Mouse (Mus musculus) liver, embryonic 13.5 days (tissue): Measurements from ENCODE around the gene Adrm1. TPM values are rescaled to one million over a fixed set of nuclear protein-coding genes. Genes with fewer than 3 reads are reported as not detected.

ENCODE experiments used
- ATAC-seq: fragments of 200-750 bp; cut with Nextera tagmentation; 2 replicates; pipeline ENCODE4 v1.8.0; 2017; ENCODE audit warnings: low read depth, mild to moderate bottlenecking, moderate number of reproducible peaks, moderate library complexity
- DNase-seq: peaks from one replicate; pipeline ENCODE4 v3.0.0; 2022
- H3K27ac ChIP-seq: fragments of 300-500 bp; sonication (generic); 2 replicates; pipeline ENCODE4 v1.5.1; 2015; ENCODE audit warnings: moderate library complexity, mild to moderate bottlenecking, inconsistent platforms
- H3K27me3 ChIP-seq: fragments of 300-500 bp; sonication (generic); 2 replicates; pipeline ENCODE4 v1.6.1; 2015; ENCODE audit warnings: mild to moderate bottlenecking, inconsistent platforms
- H3K36me3 ChIP-seq: fragments of 300-500 bp; sonication (generic); 2 replicates; pipeline ENCODE4 v1.6.1; 2015; ENCODE audit warnings: mild to moderate bottlenecking, inconsistent platforms
- H3K4me1 ChIP-seq: fragments of 300-500 bp; sonication (generic); replicated peaks from 2 replicates; pipeline ENCODE4 v1.6.1; 2015; ENCODE audit warnings: inconsistent platforms
- H3K4me2 ChIP-seq: fragments of 300-500 bp; sonication (generic); 2 replicates; pipeline ENCODE4 v1.6.1; 2015; ENCODE audit warnings: inconsistent platforms, mild to moderate bottlenecking, moderate library complexity
- H3K4me3 ChIP-seq: fragments of 300-500 bp; sonication (generic); replicated peaks from 2 replicates; pipeline ENCODE4 v1.5.1; 2015; ENCODE audit warnings: mild to moderate bottlenecking, inconsistent platforms
- H3K9ac ChIP-seq: fragments of 300-500 bp; sonication (generic); 2 replicates; pipeline ENCODE4 v1.6.1; 2015; ENCODE audit warnings: mild to moderate bottlenecking, inconsistent platforms
- H3K9me3 ChIP-seq: fragments of 300-500 bp; sonication (generic); replicated peaks from 2 replicates; pipeline ENCODE4 v1.6.1; 2016; ENCODE audit warnings: inconsistent platforms
- WGBS: fragments of 180-500 bp; shearing (Covaris S2); methylation state at CpG from one replicate; pipeline ENCODE4 v1.1.7; 2015; ENCODE audit not compliant: insufficient replicate concordance; 5-methylcytosine and 5-hydroxymethylcytosine counted together
- polyA plus RNA-seq: library from polyadenylated mRNA; unstranded; fragments of >200 nt; fragmentation: Nextera tagmentation; extraction: Ambion mirVana; gene quantifications from 2 replicates; pipeline ENCODE4 v1.2.1, GENCODE M21; 2015

Adrm1 gene
- 151 and 159 TPM in 2 replicates for polyA plus RNA-seq

- H3K27ac ChIP-seq: peak within 1 kb of the TSS; percentile 91
- 4% methylated on average over 41 of the region's 41 CpGs for WGBS
- no peaks in the 10 kb centered on the region for H3K27me3 ChIP-seq
- H3K4me1 ChIP-seq: peaks cover 31% of the 10 kb centered on the region
- H3K4me3 ChIP-seq: peak within 1 kb of the TSS; percentile 98
- H3K9ac ChIP-seq: peak within 1 kb of the TSS; percentile 98
- peak within 1 kb of the TSS; percentile 96 for H3K4me2 ChIP-seq
- no peaks in the 10 kb centered on the region for H3K9me3 ChIP-seq
- peak; percentile 97 for ATAC-seq
- peak; percentile 94 for DNase-seq
- peaks cover 32% of the 10 kb centered on the region for H3K36me3 ChIP-seq
These were observed at the start of gene Adrm1 for GRCm38 (mm10) chr2:180170806-180171521. Adrm1 (plus strand) TSS chr2:180171485.

DNA sequence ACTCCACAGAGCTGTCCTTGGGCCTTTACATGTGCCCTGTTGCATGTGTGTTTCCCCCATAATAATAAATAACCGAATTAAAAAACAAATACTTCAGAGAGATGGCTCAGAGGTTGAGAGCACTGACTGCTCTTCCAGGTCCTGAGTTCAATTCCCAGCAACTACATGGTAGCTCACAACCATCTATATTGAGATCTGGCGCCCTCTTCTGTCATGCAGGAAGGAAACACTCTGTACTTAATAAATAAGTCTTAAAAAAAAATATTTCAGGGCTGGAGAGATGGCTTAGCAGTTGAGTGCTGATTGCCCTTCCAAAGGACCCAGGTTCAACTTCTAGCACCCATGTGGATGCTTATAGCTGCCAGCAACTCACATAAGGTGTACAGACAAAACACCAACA is 47.1 kb upstream of the Adrm1 start:
- Histone ChIP-seq H3K36me3 (peaks cover 6% of the 10 kb centered on the region; the same call in 1 of the 2 replicates), H3K4me3 (no peak overlapping the region), H3K27ac (no peak overlapping the region), H3K9ac (no peak overlapping the region), H3K27me3 (no peaks in the 10 kb centered on the region), H3K9me3 (no peaks in the 10 kb centered on the region), H3K4me2 (no peak overlapping the region), H3K4me1 (peaks cover 35% of the 10 kb centered on the region)
- ATAC-seq (no peak), DNase-seq (no peak)
- WGBS: 59% methylated on average over 2 of the region's 2 CpGs

DNA sequence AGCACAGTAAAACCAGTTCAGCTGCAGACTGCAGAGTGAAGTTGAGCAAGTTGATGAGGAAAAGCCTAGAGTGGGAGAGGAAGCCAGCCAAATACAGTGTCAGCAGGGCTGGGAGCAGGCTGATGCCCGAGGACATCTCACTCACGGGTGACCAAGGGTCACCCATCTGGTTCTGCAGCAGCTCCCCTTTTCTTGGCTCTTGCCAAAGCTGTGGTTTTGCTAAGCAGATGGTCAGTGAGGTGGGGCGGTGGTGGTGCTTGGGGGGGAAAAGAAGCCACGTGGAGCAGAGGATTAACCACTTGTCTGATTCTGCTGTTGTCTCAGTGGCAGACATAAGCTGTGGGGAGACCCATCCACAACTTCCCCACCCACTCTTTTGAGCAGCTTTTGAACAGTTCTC is 45.1 kb upstream of the Adrm1 start:
- no peak overlapping the region for H3K27ac ChIP-seq

GRCm38 (mm10) chr2:180127675-180128074 is 43.6 kb upstream of the Adrm1 start:
- H3K27me3 ChIP-seq: no peaks in the 10 kb centered on the region
- peaks cover 21% of the 10 kb centered on the region for H3K4me1 ChIP-seq
- H3K4me3 ChIP-seq: no peak overlapping the region
- H3K36me3 ChIP-seq: peaks cover 6% of the 10 kb centered on the region; the same call in 1 of the 2 replicates
- 33% methylated on average over 1 of the region's 1 CpGs for WGBS
- DNase-seq (no peak), ATAC-seq (no peak)
- no peak overlapping the region for H3K4me2 ChIP-seq
- H3K27ac ChIP-seq: no peak overlapping the region
- H3K9ac ChIP-seq: no peak overlapping the region
- no peaks in the 10 kb centered on the region for H3K9me3 ChIP-seq

More for the DNA sequence above, 45.1 kb upstream of the Adrm1 start:
- 20% methylated on average over 4 of the region's 4 CpGs for WGBS
- Histone ChIP-seq H3K36me3 (peaks cover 6% of the 10 kb centered on the region; the same call in 1 of the 2 replicates), H3K4me1 (peaks cover 19% of the 10 kb centered on the region), H3K4me2 (no peak overlapping the region), H3K9me3 (no peaks in the 10 kb centered on the region), H3K9ac (no peak overlapping the region), H3K27me3 (no peaks in the 10 kb centered on the region), H3K4me3 (no peak overlapping the region)
- ATAC-seq: no peak
- no peak for DNase-seq

- Histone ChIP-seq H3K27ac (no peak overlapping the region), H3K36me3 (0 out of 2 replicates have a peak, but pooled peaks cover under 1% of the 10 kb centered on the region), H3K9me3 (no peaks in the 10 kb centered on the region), H3K9ac (no peak overlapping the region), H3K4me1 (peaks cover 26% of the 10 kb centered on the region), H3K4me3 (no peak overlapping the region), H3K27me3 (no peaks in the 10 kb centered on the region), H3K4me2 (no peak overlapping the region)
- ATAC-seq (no peak), DNase-seq (no peak)
- WGBS: 31% methylated on average over 4 of the region's 4 CpGs
These were observed 38.1 kb upstream of the Adrm1 start for GRCm38 (mm10) chr2:180133231-180133630.

DNA sequence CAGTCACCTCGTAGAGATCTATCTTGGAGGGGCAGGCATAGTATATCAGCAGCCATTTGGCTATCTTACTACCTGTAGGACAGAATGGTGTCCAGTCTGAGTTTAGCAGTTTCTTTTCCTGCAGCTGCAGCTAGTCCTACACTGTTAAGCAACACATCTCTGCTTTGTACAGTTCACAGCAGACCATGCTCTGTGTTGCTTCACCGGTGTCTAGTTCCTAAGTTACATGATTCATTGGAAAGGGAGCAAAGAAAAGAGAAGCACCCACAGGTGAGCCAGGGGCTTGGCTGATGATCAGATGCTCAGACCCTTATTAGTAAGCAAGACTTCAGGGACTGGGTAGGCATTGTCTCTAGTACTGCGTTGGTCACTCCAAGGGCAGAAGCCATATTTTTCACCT is 37.4 kb upstream of the Adrm1 start:
- H3K4me3 ChIP-seq: no peak overlapping the region
- peaks cover 8% of the 10 kb centered on the region; the same call in 1 of the 2 replicates for H3K36me3 ChIP-seq
- ATAC-seq (no peak), DNase-seq (no peak)
- WGBS: 67% methylated on average over 3 of the region's 3 CpGs
- no peak overlapping the region for H3K9ac ChIP-seq
- no peak overlapping the region for H3K27ac ChIP-seq
- peaks cover 26% of the 10 kb centered on the region for H3K4me1 ChIP-seq
- no peaks in the 10 kb centered on the region for H3K9me3 ChIP-seq
- no peaks in the 10 kb centered on the region for H3K27me3 ChIP-seq
- no peak overlapping the region for H3K4me2 ChIP-seq

GRCm38 (mm10) chr2:180135414-180135813 is 35.9 kb upstream of the Adrm1 start:
- Histone ChIP-seq H3K36me3 (peaks cover 10% of the 10 kb centered on the region; the same call in 1 of the 2 replicates), H3K9ac (no peak overlapping the region), H3K4me2 (no peak overlapping the region), H3K9me3 (no peaks in the 10 kb centered on the region), H3K4me3 (no peak overlapping the region), H3K4me1 (peaks cover 26% of the 10 kb centered on the region), H3K27me3 (no peaks in the 10 kb centered on the region), H3K27ac (no peak overlapping the region)
- DNase-seq (no peak), ATAC-seq (peak; percentile 35; the same call in 1 of the 2 replicates)
- 27% methylated on average over 5 of the region's 5 CpGs for WGBS

DNA sequence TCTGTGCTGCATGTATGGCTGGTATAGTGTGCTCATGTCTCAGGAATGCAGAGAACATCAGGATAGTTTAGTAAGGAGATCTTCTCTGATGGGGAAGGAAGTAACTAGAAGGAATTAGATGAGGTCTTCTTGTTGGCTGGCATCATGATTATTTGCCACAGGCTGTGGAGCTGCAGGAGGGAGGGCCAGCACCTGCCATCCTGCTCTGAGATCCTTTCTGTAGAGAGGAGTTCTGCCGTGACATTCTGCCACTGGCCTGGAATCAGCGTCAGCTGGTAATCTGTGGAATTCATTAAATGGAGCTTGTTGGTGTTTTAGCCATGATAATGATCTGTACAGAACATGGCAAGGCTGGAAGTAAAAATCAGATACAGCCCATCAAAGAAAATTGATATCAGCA is 25.2 kb upstream of the Adrm1 start:
- H3K36me3 ChIP-seq: peaks cover 38% of the 10 kb centered on the region
- no peak overlapping the region for H3K4me3 ChIP-seq
- ATAC-seq (no peak), DNase-seq (no peak)
- WGBS: 83% methylated on average over 2 of the region's 2 CpGs
- no peak overlapping the region for H3K9ac ChIP-seq
- H3K4me2 ChIP-seq: no peak overlapping the region
- no peaks in the 10 kb centered on the region for H3K9me3 ChIP-seq
- H3K27ac ChIP-seq: no peak overlapping the region
- no peaks in the 10 kb centered on the region for H3K4me1 ChIP-seq
- H3K27me3 ChIP-seq: no peaks in the 10 kb centered on the region

DNA sequence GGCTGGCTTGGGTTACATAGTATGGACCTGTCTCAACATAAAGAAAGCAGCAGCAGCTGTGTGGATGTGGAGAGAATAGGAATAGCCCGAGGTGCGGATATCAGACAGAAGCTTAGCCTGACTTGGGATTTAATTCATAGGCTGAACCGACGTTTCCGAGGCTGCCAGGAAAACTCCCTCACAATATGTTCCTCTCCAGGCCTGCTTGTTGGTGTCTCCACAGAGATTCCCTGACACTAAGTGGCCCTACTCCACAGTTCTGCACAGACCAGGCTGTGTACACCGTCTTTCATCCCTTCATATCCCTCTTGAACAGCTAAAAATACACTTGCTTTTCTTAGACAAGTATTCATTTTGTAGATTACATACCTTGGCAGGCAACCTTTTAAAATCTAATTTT is 23.9 kb upstream of the Adrm1 start:
- no peak overlapping the region for H3K4me3 ChIP-seq
- WGBS: 83% methylated on average over 6 of the region's 6 CpGs
- no peak overlapping the region for H3K27ac ChIP-seq
- ATAC-seq (no peak), DNase-seq (no peak)
- no peaks in the 10 kb centered on the region for H3K9me3 ChIP-seq
- no peaks in the 10 kb centered on the region for H3K4me1 ChIP-seq
- no peak overlapping the region for H3K9ac ChIP-seq
- H3K4me2 ChIP-seq: no peak overlapping the region
- H3K27me3 ChIP-seq: no peaks in the 10 kb centered on the region
- H3K36me3 ChIP-seq: peaks cover 45% of the 10 kb centered on the region

DNA sequence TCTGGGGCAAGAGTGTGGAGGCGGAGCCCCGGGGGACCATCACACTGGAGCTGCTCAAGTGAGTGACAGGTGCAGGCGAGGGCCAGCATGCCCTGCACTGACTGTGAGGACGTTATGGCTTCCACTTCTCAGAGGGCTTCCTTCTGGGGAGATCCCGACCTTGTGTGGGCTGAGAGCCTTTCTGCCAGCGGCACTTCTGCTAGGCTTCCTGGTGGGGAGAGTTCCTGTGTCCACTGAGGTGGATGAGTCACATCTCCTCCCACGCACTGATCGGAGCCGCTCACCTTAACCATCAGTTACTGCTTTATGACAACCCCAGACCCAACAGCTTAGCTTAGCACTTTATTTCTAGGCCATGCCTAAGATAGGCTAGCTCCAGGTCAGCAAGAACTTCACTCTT is 22.7 kb upstream of the Adrm1 start:
- H3K9me3 ChIP-seq: no peaks in the 10 kb centered on the region
- H3K9ac ChIP-seq: no peak overlapping the region
- ATAC-seq (no peak), DNase-seq (no peak)
- H3K4me3 ChIP-seq: no peak overlapping the region
- peaks cover 50% of the 10 kb centered on the region for H3K36me3 ChIP-seq
- H3K4me2 ChIP-seq: no peak overlapping the region
- no peak overlapping the region for H3K27ac ChIP-seq
- 76% methylated on average over 9 of the region's 9 CpGs for WGBS
- H3K27me3 ChIP-seq: no peaks in the 10 kb centered on the region
- H3K4me1 ChIP-seq: no peaks in the 10 kb centered on the region

DNA sequence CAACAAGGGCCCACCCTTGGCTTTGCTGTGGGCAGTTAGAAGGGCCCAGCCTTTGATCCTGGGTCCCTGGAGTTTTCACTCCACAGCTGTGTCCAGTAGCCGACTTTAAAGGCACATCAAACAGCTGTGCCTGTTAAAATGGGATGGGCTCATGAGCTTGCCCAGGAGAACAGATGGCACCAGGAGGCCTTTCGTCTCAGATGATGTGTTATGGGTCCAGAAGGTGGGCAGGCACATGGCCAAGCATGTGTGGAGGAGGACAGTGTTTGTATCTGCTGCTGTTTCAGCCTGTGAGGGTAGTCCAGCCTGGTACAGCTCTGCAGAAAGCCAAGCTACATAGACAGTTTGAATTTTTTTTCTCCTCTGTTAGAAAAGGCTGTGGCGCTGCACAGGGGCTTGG is 16.5 kb upstream of the Adrm1 start:
- H3K4me1 ChIP-seq: no peaks in the 10 kb centered on the region

DNA sequence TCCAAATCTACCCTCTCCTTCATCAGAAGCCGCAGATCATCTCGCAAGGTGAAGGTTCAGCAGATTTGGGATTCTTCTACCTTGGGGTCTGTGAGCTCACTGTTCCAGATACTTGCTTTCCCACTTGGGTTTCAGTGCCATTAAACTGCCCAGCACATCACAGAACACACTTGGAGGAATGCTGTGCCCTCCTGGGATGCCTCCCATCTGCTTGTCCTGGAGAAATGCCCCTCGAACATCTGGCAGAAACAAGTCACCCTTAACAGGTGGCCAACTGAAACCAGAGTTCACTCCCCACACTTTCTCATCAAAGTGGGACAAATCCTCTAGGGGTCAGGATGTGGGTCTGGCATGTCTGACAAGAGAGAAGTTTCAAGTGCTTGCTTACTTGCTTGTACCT is 12.7 kb upstream of the Adrm1 start:
- no peak for DNase-seq
- H3K27me3 ChIP-seq: no peaks in the 10 kb centered on the region
- H3K9me3 ChIP-seq: no peaks in the 10 kb centered on the region
- 74% methylated on average over 3 of the region's 3 CpGs for WGBS
- H3K4me1 ChIP-seq: no peaks in the 10 kb centered on the region
- no peak overlapping the region for H3K4me3 ChIP-seq
- H3K4me2 ChIP-seq: no peak overlapping the region
- no peak for ATAC-seq
- H3K27ac ChIP-seq: no peak overlapping the region
- H3K9ac ChIP-seq: no peak overlapping the region
- peaks cover 55% of the 10 kb centered on the region for H3K36me3 ChIP-seq

More for the DNA sequence above, 16.5 kb upstream of the Adrm1 start:
- Histone ChIP-seq H3K4me3 (no peak overlapping the region), H3K9me3 (no peaks in the 10 kb centered on the region), H3K27ac (no peak overlapping the region), H3K36me3 (peaks cover 61% of the 10 kb centered on the region), H3K9ac (no peak overlapping the region), H3K27me3 (no peaks in the 10 kb centered on the region), H3K4me2 (no peak overlapping the region)
- ATAC-seq (no peak), DNase-seq (no peak)
- 75% methylated on average over 3 of the region's 3 CpGs for WGBS
